Mouse (Mus musculus): ENCODE measurements around the gene Zfp609.
"Not testable (repeated sequence)": the region's sequence is repeated elsewhere in the genome, so short reads cannot be mapped to it uniquely, and the experiment has no call there.

Zfp609 gene

DNA sequence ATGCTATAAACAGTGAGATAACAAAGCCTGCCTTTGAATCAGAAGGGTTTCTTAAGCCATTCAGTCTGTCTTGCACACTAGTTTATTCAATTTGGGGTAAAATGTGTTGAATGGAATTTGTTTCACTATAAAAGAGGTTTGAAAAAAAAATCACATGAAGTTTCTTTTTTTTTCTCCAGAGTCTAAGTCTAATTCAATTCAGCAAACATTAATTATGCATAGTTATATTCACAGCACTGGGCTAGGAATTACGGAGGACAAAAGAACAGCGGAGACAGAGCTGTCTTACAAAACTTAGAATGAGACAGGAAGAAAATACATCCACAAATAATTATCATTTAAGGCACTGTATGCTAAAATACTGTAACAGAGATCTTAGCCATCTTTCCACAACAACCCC, 9.0 kb downstream of the Zfp609 start:
- in situ Hi-C loops (cut with MboI, MseI) = no loop called here

DNA sequence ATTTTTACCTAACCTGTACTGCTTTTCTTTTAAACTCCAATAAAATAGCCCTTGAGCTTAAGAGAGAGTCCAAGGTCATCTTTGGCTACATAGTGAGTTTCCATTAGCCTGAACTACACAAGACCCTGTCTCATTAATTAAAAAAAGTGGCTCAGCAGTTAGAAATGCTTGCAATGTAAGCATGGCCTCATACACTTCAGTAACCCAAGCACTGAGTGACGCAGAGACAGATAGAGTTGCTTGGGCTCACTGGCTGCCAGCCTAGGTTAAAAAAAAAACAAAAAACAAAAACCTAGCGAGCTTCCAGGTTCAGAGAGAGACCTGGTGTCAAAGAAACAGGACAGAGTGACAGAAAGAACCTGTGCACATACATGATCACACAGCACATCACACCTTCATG, 14.5 kb downstream of the Zfp609 start:
- in situ Hi-C loops (cut with MboI, MseI) = no loop called here

DNA sequence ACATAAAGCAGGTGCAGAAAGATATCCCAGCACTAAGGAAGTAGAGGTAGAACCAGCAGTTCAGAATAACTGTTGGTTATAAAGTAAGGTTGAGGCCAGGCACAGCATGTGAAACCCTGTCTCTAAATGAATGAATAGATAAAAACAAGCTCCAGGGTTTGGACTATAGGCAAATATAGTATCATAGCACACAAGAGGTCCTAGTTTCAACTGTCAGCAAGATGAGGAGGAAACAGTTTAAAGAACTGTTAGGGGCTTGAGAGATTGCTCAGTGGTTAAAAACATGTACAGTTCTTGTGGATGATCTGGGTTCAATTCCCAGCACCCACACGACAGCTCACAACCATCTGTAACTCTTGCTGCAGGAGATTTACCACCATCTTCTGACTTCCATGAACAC, 15.6 kb downstream of the Zfp609 start:
- in situ Hi-C loops (cut with MboI, MseI) = no loop called here

DNA sequence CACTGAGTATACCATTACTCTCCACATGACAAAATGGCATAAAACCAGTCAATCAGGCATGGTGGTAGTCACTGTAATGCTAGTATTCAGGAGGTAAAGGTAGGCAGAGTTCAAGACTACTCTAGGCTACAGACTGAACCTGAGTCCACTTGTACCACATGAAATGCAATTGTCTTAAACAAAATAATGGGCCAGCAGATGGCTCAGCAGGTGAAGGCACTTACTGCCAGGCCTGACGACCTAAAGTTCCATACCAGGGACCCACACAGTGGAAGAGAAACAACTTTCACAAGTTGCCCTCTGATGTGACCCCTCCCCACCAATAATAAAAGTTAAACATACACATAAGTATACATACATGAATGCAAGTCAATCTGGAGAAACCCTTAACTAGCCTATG, 19.5 kb downstream of the Zfp609 start:
- in situ Hi-C loops (cut with MboI, MseI) = no loop called here

GRCm38 (mm10) chr9:65807251-65807650, 20.1 kb downstream of the Zfp609 start:
- in situ Hi-C loops (cut with MboI, MseI) = no loop called here

GRCm38 (mm10) chr9:65799770-65800169, 27.6 kb downstream of the Zfp609 start:
- in situ Hi-C loops (cut with MboI, MseI) = no loop called here

DNA sequence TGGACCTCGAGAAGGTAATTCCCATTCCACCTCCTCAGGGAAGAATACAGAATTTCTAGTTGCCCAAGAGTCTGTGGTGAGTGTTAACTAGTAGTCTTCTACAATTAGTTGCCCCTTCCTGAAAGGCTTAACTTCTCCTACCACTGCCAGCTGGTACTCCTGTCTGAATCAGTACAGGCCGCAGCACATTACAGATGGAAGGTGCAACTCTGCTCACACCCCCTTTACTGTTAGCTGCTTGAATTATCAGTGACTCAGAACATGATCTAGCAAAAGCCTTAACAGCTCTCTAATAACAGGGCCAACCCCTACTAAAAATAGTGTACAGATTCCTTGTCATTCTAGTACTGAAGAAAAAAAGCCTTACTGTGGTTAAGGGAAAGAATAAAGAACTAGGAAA, 31.7 kb downstream of the Zfp609 start:
- in situ Hi-C loops (cut with MboI, MseI) = no loop called here

DNA sequence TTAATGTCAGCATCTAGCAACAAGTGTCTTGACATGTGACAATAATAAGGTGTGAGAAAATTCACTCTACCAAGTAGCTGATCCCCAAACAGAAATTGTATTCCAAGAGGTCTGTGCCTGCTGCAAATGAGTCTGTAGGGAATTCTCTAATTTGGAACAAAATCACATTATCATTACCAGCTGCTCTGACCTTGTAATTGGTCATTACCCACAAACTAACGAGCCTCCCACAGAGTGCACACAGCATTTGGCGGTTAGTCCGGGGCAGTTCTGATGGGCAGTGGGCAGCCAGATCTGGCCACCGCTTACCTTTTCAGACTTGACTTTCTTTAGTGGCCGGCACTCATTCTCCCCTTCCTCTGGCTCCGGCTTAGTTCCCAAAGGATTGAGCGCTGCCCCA, 33.1 kb downstream of the Zfp609 start:
- in situ Hi-C loops (cut with MboI, MseI) = no loop called here

GRCm38 (mm10) chr9:65793506-65793905, 33.9 kb downstream of the Zfp609 start:
- in situ Hi-C loops (cut with MboI, MseI) = no loop called here

DNA sequence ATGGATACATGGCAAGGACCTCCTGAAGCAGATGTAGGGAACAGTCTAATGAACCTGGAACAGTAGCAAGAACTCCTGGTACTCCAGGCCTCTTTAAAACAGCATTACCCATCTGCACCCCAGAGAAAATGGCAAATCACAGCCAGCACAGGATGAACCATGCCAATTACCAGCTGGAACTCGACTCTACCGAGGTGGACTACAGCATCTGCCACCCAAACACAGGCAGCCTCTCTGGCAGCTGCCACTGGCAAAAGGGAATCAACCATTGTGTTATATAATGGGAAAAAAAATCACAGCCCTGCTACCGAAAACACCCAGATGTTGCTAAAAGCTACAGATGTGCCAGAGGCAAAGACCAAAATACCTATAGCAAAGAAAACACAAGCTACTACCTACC, 34.3 kb downstream of the Zfp609 start:
- in situ Hi-C loops (cut with MboI, MseI) = no loop called here

DNA sequence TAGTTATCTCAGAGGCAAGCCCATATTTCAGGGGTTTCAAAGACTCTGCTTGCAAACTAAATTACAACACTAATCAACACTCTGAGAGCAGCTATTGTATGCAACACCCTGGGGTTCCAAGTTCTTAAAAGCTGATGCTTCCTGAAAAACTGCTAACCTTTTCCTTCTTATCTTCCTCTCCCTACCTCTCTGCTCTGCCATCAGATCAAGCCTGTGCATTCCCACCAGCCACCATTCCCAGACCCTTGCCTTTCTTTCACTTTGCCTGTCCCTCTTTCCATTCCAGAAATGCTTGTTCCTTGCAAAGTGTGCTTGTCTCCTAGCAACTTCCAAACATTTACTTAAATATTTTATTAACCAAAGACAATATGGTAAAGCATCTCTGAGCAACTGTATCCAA, 35.5 kb downstream of the Zfp609 start:
- in situ Hi-C loops (cut with MboI, MseI) = no loop called here

DNA sequence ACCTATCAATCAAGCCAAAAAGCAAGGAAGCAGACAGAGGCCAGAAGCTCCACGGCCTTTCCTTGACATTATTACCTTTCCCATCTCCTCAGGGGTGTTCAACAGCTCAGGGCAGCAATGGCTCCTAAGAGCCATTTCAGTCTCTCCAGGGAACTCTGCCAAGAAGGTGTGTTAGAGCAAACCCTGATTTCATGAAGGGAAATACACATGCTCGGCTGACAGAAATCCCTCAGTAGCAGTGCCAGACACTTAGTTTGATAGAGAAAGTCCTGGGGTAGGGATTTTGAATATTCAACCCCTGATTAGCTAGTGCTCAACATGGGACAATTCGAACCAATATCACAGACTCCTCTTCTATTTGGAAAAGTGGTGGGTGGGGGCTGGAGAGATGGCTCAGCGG, 36.3 kb downstream of the Zfp609 start:
- in situ Hi-C loops (cut with MboI, MseI) = no loop called here

GRCm38 (mm10) chr9:65789788-65790187, 37.6 kb downstream of the Zfp609 start:
- in situ Hi-C loops (cut with MboI, MseI) = no loop called here

- in situ Hi-C loops (cut with MboI, MseI) = no loop called here
These were observed 38.8 kb downstream of the Zfp609 start for GRCm38 (mm10) chr9:65788556-65788955.

- in situ Hi-C loops (cut with MboI, MseI) = no loop called here
These were observed 39.5 kb downstream of the Zfp609 start for GRCm38 (mm10) chr9:65787829-65788344.

DNA sequence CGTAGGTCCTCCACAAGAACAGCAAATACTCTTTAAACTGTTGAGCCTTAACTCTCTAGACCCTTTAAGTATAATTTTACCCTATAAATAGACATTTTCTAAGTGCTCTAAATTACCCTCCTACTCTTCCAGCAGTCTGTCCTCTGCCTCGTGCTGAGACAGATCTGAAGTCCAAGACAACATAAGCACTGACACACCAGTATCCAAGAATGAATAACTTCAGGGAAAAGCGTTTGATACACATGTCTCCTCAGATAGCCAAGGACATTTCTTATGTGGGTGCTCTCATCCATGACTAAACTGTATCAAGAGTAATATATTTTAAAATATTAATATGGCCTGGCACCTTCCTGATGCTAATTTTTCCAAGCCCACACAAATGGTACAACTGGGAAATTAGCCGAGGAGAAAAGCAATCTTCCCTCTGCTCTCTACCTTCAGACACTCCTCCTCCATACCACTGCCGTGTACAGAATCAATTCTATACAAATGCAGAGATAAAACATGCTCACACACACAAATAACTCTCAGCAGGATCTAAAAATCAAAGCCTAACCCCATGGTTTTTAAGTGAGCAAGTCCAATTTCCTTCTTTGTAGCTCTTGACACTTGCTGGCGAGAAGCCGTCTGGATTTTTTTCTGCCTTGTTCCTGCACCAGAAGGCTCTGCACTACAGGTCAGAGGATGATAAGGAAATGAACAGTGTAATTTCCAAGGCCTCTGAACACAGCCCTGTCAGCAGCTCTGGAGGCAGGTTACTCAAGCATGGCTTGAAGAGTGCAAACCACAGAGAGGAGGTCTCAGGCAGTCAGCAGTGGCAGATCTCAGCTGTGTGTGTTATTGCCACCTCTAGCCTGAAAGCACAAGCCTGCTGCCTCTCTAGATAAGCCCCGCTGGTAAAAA, 40.2 kb downstream of the Zfp609 start:
- in situ Hi-C loops (cut with MboI, MseI) = no loop called here

GRCm38 (mm10) chr9:65785772-65786368, 41.5 kb downstream of the Zfp609 start:
- in situ Hi-C loops (cut with MboI, MseI) = no loop called here

GRCm38 (mm10) chr9:65779619-65780018, 47.7 kb downstream of the Zfp609 start:
- in situ Hi-C loops (cut with MboI, MseI) = not testable (repeated sequence)

DNA sequence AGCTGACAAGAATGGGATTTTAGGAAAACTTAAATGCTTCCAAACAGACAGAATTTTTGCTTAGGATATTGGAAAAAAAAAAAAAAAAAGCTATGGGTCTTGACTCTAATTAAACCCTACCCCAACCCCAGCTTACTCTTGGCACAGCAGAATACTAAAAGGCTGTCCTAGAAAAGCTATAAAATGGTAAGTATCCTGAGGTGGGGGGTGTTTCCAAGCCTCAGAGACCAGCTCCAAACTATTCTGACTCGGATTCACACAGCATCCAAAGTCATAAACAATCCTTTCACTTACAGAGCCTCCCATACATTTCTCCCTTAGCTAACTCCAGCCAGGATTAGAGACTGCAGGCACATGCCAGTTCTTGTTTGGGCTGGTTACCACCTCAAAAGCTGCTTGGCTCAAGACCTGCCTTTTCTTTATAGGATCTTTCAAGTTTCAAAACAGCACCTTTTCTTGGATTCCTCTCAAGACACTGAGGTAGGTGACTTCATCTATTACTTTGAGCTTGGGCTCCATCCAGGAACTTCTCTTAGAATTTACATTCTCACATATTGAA, 50.4 kb downstream of the Zfp609 start:
- in situ Hi-C loops (cut with MboI, MseI) = no loop called here

DNA sequence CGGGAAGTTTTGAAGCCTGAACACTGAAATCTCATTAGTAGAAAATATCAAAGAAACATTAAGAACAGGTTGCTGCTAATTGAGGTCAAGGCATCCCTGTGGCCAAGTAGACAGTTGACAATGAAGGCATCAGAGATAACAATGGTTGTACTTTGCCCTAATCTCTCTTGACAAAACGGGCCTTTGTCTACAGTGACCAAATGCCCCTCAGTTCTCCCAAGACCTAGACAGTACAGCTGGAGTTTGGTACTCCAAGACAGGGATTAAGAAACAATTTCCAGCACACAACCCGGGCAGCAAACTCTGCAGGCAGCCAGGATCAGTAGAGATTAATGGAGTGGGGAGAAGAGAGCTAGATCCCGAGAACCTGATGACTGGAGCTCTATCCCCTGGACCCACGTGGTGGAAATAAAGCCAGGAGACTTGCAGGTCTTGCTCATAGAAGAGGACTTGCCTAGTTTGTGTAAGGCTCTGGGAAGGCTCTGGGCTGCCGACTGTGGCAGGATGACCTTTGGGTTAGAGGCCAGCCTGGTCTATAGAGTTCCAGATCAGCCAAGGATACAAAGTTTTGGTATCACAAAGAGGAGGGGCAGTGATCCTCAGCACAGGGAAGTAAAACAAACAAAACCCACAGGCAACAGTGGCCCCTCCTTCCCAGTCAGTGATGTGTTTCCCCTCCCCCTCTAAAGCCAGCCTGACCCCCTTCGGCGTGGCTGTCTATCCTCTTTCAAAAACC, 51.1 kb downstream of the Zfp609 start:
- in situ Hi-C loops (cut with MboI, MseI) = no loop called here

GRCm38 (mm10) chr9:65773783-65774182, 53.6 kb downstream of the Zfp609 start:
- in situ Hi-C loops (cut with MboI, MseI) = no loop called here
